Mouse (Mus musculus): Measurements from ENCODE around the gene Il22ra1.

- no peak for TF ChIP-seq CTCF (IDR thresholded peaks at IDR 0.05; ENCODE audit: low read depth, low read length)
- no peak for TF ChIP-seq POLR2A (IDR thresholded peaks at IDR 0.05; ENCODE audit: extremely low read depth, insufficient read depth, low read length)
Observed at GRCm38 (mm10) chr4:135745613-135746012, 17.6 kb downstream of the Il22ra1 start.
